Mouse (Mus musculus) heart, postnatal 36 days (tissue): ENCODE measurements around the gene Mlc1. TPM values are rescaled to one million over a fixed set of nuclear protein-coding genes. Genes with fewer than 3 reads are reported as not detected.
A peak's percentile ranks its signal among the peaks of the same experiment; 100 is the strongest.

ENCODE experiments used
- DNase-seq, 2 experiments: peaks; one replicate each; pipeline ENCODE4 v3.0.0; 2021 to 2022
- intact Hi-C: fragments of 180-260 bp; cut with DNase I; formaldehyde crosslinking; loops from one replicate; pipeline ENCODE4 v1.15.1; 2025
- total RNA-seq, 2 experiments: library from RNA; stranded (reverse); gene quantifications; 2 replicates each; pipeline ENCODE4 v1.2.3; 2021

Gene Mlc1
- not detected for total RNA-seq

DNA sequence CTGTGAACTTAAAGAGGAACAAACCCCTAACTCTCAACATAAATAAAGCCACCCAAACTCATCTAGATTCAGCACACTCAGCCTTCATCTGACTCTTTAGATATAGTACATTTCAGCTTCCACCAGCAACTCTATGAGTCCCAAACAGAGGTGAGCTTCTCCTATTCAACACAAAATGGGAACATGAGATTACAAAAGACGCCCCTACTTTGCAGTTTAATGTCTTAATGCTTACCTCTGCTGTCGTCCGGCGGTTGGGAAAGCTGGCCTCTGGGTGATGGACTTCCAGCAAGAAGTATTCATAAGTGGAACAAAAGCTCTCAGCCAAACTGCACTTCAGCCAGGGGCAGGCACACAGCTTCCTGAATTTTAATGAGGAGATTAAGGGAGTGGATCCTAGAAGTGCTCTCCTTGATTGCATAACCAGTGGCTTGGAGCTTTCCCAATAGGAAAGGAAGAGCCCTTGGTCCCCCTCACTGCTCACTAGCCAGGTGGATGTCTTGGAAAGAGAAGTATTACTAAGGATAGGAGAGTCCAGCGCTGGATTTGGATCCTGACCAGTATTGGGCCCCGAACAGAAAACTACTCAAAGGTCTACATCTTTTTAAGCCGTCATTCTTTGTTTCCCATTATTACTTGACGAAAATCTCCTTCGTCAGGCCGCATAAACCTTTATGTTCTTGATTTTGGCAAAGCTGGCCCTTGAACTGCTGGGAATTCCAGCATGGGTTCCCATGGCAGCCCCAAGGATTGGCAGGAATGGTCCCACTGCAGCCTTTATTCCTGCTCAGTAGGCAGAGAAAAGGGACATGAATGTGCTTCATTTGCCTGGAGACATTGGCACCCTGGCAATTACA is at the start of gene Mlc1:
TSS of gene Mlc1 (minus strand) at position 727 of the 857 bp plus-strand sequence.
- DNase-seq, result no peak
- intact Hi-C loops, result no loop called here

GRCm38 (mm10) chr15:89020492-89020891 is 41.7 kb upstream of the Mlc1 start:
- peak in 1 of 2 experiments; percentile 13 for DNase-seq
- intact Hi-C loops, result loop anchor here (5.0 kb wide), 1 partner anchor 52 kb away; no protein-coding TSS in a partner anchor

DNA sequence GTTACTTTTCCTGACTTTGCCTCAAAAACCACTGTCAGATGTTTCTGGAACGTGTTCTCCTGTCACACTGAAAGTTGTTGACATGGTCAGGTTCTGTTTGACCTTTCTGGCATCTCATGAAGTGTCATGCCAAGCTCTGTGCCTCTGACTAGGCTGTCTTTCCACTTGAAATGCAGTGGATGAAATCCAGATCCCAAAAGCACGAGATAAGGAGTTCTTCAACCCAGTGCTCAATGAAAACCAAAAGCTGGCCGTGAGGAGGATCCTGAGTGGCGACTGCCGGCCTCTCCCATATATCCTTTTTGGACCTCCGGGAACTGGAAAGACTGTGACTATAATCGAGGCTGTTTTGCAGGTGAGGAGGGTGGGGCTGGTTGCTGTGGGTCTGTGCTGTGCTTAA is 41.3 kb upstream of the Mlc1 start:
- intact Hi-C loops, result loop anchor here (5.0 kb wide), 1 partner anchor 52 kb away; no protein-coding TSS in a partner anchor

DNA sequence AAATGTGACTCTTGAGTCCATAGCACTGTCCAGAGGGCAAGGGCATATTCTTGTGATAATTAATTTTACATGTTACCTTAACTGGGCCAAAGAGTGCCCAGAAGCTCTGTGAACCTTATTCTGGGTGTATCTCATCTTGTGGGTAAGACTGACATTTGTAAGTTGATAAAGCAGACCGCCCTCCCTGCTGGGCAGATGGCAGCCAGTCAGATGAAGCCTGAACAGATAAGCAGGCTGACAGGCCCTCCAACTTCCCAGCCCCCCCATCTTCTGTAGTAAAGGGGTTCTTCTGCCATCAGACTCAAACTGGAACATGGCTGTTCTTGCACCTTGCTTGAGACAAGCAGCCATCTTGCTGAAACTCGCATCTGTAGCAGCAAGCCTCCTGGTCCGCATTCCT is 37.9 kb upstream of the Mlc1 start:
- intact Hi-C loops, result no loop called here
- no peak for DNase-seq

More for the DNA sequence above, 41.3 kb upstream of the Mlc1 start:
- peak; percentile 20 to 21 for DNase-seq

- intact Hi-C loops, result no loop called here
- no peak for DNase-seq
Observed at GRCm38 (mm10) chr15:89007781-89008180, 29.0 kb upstream of the Mlc1 start.

DNA sequence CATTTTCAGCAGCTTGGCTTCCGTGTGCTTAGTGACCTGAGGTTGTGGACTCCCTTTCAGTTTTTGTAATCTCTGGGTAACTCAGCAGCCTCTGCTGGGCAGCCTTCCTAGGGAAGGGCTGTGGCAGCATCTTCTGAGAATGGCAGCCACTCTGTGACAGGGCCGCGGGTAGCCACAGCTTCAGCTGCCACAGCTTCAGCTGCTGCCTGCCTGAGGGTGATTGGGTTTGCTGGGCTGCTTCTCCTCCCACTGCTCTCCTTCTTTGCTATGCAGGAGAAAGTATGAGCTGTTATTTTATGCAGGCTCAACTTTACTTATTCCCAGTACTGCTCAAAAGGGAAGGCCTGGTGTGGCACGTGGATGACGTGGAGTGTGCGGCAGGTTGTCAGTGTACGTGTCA is 28.2 kb upstream of the Mlc1 start:
- intact Hi-C loops, result no loop called here

DNA sequence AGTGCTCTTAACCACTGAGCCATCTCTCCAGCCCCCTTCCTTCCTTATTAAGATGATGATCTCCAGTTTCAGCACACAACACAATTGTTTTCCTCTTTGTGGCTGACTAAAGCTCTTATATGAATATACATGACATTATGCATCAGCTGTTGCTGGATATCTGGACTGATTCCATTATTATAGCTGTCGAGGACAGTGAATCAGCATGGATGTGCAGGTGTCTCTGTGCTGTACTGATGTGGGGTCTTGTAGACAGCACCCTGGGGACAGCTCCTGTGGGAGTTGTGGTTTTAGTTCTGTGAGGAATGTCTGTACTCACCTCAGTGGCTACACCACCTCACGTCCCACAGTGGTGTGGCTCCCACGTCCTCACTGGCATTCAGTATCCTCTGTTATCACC is 22.4 kb upstream of the Mlc1 start:
- no peak for DNase-seq
- intact Hi-C loops, result no loop called here

More for the DNA sequence above, 28.2 kb upstream of the Mlc1 start:
- no peak for DNase-seq

DNA sequence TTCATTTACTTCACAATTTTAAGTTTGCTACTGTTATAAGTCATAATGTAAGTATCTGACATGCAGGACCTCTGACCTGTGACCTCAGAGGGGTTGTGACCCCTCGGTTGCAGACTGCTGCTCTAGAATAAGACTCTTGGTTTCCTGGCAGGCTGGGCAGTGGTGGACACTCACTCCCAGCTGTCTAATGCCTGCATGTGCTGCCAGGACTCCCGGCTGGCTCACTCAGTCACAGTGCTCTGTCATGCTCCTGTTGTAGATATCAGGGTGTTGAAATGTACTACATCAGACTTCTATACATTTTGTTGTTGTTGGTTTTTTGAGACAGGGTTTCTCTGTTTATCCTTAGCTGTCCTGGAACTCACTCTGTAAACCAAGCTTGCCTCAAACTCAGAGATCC is 21.6 kb upstream of the Mlc1 start:
- no peak for DNase-seq
- intact Hi-C loops, result no loop called here

GRCm38 (mm10) chr15:88999124-88999523 is 20.3 kb upstream of the Mlc1 start:
- intact Hi-C loops, result no loop called here
- DNase-seq, result no peak

- intact Hi-C loops, result no loop called here
Observed at GRCm38 (mm10) chr15:88998636-88999035, 19.8 kb upstream of the Mlc1 start.

GRCm38 (mm10) chr15:88989236-88989635 is 10.4 kb upstream of the Mlc1 start:
- intact Hi-C loops, result no loop called here
- no peak for DNase-seq

More at GRCm38 (mm10) chr15:88998636-88999035, 19.8 kb upstream of the Mlc1 start:
- no peak for DNase-seq

DNA sequence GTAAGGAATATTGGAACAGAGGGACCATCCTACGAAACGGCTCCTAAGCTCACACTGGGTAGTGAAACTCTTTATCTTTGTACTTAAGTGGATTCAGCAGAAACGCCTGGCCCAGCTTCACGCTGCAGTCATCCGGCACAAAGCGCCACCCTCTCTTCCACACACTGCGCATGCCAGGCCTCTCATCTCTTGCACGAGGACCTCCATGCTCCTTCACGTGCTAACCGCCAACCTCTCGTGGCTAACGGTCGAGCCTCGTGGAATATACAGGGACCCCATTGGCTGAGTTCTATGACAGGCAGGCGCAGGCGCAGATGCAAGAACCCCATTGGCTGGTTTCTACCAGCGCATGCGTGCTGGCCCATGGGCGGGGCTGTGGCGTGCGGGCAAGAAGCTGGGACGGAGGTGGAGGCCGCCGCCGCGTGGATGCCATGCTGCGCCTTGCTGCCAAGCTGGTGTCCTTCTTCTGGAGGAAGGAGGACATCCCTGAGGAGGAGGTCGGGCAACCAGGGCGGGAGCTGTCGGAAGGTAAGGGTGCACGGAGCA is 3.8 kb upstream of the Mlc1 start, which contains the start of gene Mov10l1:
TSS of gene Mov10l1 (plus strand) at position 376 of the 546 bp plus-strand sequence.
- intact Hi-C loops, result no loop called here
- no peak for DNase-seq

GRCm38 (mm10) chr15:88979138-88979446 is 285 bp upstream of the Mlc1 start:
- intact Hi-C loops, result no loop called here
- DNase-seq, result no peak

- intact Hi-C loops, result no loop called here
- DNase-seq, result no peak
Observed at GRCm38 (mm10) chr15:88972300-88972699, 6.5 kb downstream of the Mlc1 start.

- intact Hi-C loops, result no loop called here
Observed at GRCm38 (mm10) chr15:88964070-88964578, 14.7 kb downstream of the Mlc1 start.

GRCm38 (mm10) chr15:88957522-88957921 is 21.3 kb downstream of the Mlc1 start:
- intact Hi-C loops, result loop anchor here (10.0 kb wide), 1 partner anchor 247 kb away; no protein-coding TSS in a partner anchor
- DNase-seq, result no peak

More at GRCm38 (mm10) chr15:88964070-88964578, 14.7 kb downstream of the Mlc1 start:
- no peak for DNase-seq

DNA sequence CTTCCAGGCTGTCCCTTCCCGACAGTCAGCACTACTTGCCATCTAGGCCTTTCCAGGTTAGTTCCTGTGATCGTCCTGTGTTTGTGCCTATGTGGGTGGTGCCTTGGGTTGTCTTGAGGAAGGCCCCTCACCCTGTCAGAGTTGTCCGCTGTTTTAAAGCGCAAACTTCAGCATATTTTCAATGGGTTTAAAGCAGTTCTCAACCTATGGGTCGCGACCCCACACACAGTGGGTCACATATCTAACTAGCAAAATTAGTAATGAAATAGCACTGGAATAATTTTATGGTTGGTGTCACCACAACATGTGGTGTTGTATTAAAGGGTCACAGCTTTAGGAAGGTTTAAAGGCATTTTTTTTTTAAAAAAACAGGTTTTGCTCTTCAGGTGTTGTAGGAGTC is 23.5 kb downstream of the Mlc1 start:
- no peak for DNase-seq
- intact Hi-C loops, result loop anchor here (10.0 kb wide), 1 partner anchor 249 kb away; no protein-coding TSS in a partner anchor

DNA sequence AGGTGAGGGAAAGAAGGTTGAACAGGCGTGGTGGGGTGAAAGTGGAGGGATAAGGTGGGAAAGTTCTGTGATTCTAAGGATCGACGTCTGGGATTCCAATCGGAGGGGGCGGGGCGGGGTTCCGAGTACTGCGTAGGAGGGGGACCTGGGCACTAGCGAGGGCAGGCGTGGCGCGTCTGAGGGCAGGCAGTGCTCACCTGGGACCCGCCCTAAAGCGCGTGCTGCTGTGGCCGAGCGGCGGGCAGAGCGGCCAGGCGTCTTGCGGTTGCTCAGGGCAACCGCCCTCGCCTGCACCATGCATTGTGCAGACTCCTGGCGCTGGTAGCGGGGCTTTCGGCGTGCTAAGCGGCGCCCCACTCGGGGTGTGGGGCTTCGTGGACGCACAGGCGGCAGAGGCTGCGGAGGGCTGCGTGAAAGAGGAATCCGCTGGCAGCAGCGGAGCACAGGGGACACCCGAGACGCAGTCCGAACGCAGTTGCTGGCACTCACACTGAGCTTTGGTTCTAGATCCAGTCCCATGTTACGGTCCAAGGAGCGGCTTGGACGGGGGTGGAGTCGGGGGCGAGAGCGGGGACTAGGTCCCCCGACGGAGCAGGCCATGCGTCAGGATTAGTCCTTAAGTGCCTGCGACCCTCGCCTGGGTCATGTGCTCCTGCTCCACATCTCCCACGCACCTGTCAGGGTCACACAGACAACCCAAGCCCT is 24.3 kb downstream of the Mlc1 start, which contains the start of gene Ttll8:
TSS of gene Ttll8 (minus strand) at position 51 of the 705 bp plus-strand sequence.
- intact Hi-C loops, result loop anchor here (10.0 kb wide), 1 partner anchor 250 kb away; no protein-coding TSS in a partner anchor
- no peak for DNase-seq

DNA sequence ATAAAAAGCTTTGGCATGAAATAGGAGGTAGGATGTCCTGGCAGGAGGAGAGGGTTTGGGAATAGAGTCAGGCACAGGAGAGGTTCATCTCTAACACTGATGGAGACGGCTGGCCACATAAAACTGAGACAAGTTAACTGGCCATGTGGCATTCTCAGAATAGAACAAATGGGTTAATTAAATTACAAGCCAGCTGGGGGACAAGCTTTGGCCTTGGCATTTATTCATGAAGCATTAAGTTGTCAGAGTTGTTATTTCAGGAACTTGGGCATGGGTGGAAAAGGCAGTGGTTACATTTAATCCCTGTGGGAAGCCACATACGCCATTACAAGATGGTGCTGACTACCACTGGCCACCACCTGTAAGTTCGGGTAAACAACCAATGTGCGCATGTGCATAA is 27.6 kb downstream of the Mlc1 start:
- no peak for DNase-seq
- intact Hi-C loops, result loop anchor here (10.0 kb wide), 1 partner anchor 254 kb away; no protein-coding TSS in a partner anchor

DNA sequence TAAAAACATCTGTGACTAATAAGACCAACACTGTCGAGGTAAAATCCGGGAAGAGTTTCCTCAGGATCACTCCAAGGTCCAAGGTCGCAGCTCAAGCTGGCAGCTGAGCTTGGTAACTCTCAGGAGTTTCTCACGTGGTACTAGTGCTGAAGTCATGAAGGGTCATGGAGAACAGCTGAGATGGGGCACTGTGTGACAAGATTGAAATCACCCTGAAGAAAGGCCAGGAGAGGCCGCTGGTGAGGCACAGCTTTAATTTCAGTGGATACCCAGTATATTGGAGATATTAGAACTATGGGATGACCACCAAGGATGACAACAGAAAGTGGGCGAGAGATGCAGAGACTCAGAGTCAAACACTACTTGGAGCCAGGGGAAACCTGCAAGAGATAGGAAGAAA is 32.0 kb downstream of the Mlc1 start:
- intact Hi-C loops, result no loop called here
- DNase-seq, result no peak
